Mouse (Mus musculus) ES-E14 (cell line): ENCODE measurements around the gene Acly. TPM values are rescaled to one million over a fixed set of nuclear protein-coding genes. Genes with fewer than 3 reads are reported as not detected.

Source experiments
- DNase-seq: peaks from one replicate; pipeline ENCODE4 v3.0.0-alpha.2; 2013; ENCODE audit warnings: low read depth, low spot score
- H3K27ac ChIP-seq: 2 replicates; pipeline ENCODE4 v1.5.1; 2012; ENCODE audit warnings: low read depth, mild to moderate bottlenecking, low read length, moderate library complexity, mixed read lengths; ENCODE audit not compliant: poor library complexity, insufficient read depth, severe bottlenecking
- H3K36me3 ChIP-seq: 2 replicates; pipeline ENCODE4 v1.6.1; 2012; ENCODE audit warnings: mild to moderate bottlenecking, low read length, moderate library complexity, mixed read lengths; ENCODE audit not compliant: control insufficient read depth, poor library complexity, insufficient read depth, severe bottlenecking
- H3K4me1 ChIP-seq, 2 experiments: fragments of 150-350 bp in 1 of 2; sonication (generic) in 1 of 2; 2 replicates each; pipeline ENCODE4 v1.6.1; 2012; ENCODE audit warnings: low read length in 2 of 2, mild to moderate bottlenecking in 1 of 2, mixed read lengths in 1 of 2; ENCODE audit not compliant: control insufficient read depth in 2 of 2, insufficient read depth in 2 of 2, poor library complexity in 1 of 2
- H3K4me3 ChIP-seq, 2 experiments: fragments of 150-350 bp in 1 of 2; sonication (generic) in 1 of 2; 2 replicates each; pipeline ENCODE4 v1.5.1; 2012; ENCODE audit warnings: low read length in 2 of 2, low read depth in 1 of 2, mild to moderate bottlenecking in 1 of 2, mixed read lengths in 1 of 2; ENCODE audit not compliant: insufficient read depth in 1 of 2, poor library complexity in 1 of 2, severe bottlenecking in 1 of 2
- H3K9ac ChIP-seq: 2 replicates; pipeline ENCODE4 v1.6.1; 2012; ENCODE audit warnings: low read depth, mild to moderate bottlenecking, low read length, mixed read lengths; ENCODE audit not compliant: poor library complexity, insufficient read depth, severe bottlenecking
- H3K9me3 ChIP-seq: fragments of 150-350 bp; sonication (generic); 2 replicates; pipeline ENCODE4 v1.6.1; 2012; ENCODE audit warnings: low read depth, mild to moderate bottlenecking, low read length; ENCODE audit not compliant: control insufficient read depth, insufficient read depth
- CHD2 ChIP-seq: IDR thresholded peaks from 2 replicates; pipeline ENCODE4 v1.6.1; 2014; ENCODE audit warnings: mild to moderate bottlenecking, low read depth, low read length, inconsistent platforms
- HCFC1 ChIP-seq: IDR thresholded peaks from 2 replicates; pipeline ENCODE4 v1.6.1; 2012; ENCODE audit warnings: low read length, inconsistent platforms, borderline replicate concordance; ENCODE audit not compliant: insufficient read depth
- MAFK ChIP-seq: IDR thresholded peaks from 2 replicates; pipeline ENCODE4 v1.6.1; 2014; ENCODE audit warnings: mild to moderate bottlenecking, low read depth, low read length, inconsistent platforms; ENCODE audit not compliant: insufficient read depth
- ZC3H11A ChIP-seq: IDR thresholded peaks from 2 replicates; pipeline ENCODE4 v1.6.1; 2012; ENCODE audit warnings: low read depth, mild to moderate bottlenecking, inconsistent platforms, low read length, borderline replicate concordance
- ZNF384 ChIP-seq: IDR thresholded peaks from 2 replicates; pipeline ENCODE4 v1.6.1; 2012; ENCODE audit warnings: low read depth, low read length, inconsistent platforms
- in situ Hi-C, 2 experiments: fragments of 600-800 bp; cut with MboI; formaldehyde crosslinking; loops; one replicate each; pipeline ENCODE4 v1.15.1; 2025; ENCODE audit warnings: low sequenced_read_pairs in 2 of 2, inconsistent platforms in 1 of 2; ENCODE audit not compliant: unreplicated experiment in 2 of 2
- total RNA-seq: library from RNA; depleted of rRNA; stranded (reverse); fragments of 300-350 nt; gene quantifications from 2 replicates; pipeline ENCODE4 v1.2.3, GENCODE M21; 2012

Acly gene
- total RNA-seq, 1 experiment: 209 TPM

GRCm38 (mm10) chr11:100471352-100472196 lies 56.2 kb downstream of the Acly start:
- peak overlapping the region; percentile 90 for H3K9ac ChIP-seq
- no peak for TF ChIP-seq CHD2
- H3K27ac ChIP-seq: no peak overlapping the region
- peaks cover 3% of the 10 kb centered on the region; the same call in 1 of the 2 replicates for H3K36me3 ChIP-seq
- DNase-seq: no peak
- peaks cover 0 to 2% of the 10 kb centered on the region in 2 experiments; a peak in 1 of 4 replicates for H3K4me1 ChIP-seq
- H3K9me3 ChIP-seq: no peaks in the 10 kb centered on the region
- H3K4me3 ChIP-seq: peak overlapping the region; percentile 90 to 98
- in situ Hi-C loops: no loop called here

- no peak for DNase-seq
- no peak overlapping the region for H3K9ac ChIP-seq
- in situ Hi-C loops: no loop called here
- no peaks in the 10 kb centered on the region for H3K9me3 ChIP-seq
- no peak overlapping the region for H3K4me3 ChIP-seq
- peaks cover 0 to under 1% of the 10 kb centered on the region in 2 experiments; a peak in 1 of 4 replicates for H3K4me1 ChIP-seq
- no peak overlapping the region for H3K27ac ChIP-seq
- H3K36me3 ChIP-seq: peaks cover 13% of the 10 kb centered on the region; the same call in 1 of the 2 replicates
- TF ChIP-seq CHD2 (no peak), ZC3H11A (no peak), MAFK (no peak), ZNF384 (no peak), HCFC1 (no peak)
Measured at GRCm38 (mm10) chr11:100465833-100466232, 62.0 kb downstream of the Acly start.

GRCm38 (mm10) chr11:100465229-100465792 lies 62.5 kb downstream of the Acly start:
- no peaks in the 10 kb centered on the region for H3K4me1 ChIP-seq
- H3K9ac ChIP-seq: no peak overlapping the region
- no peak overlapping the region for H3K27ac ChIP-seq
- H3K4me3 ChIP-seq: no peak overlapping the region
- in situ Hi-C loops: no loop called here
- DNase-seq: no peak
- no peaks in the 10 kb centered on the region for H3K9me3 ChIP-seq
- TF ChIP-seq MAFK (no peak), CHD2 (no peak), HCFC1 (no peak), ZNF384 (no peak), ZC3H11A (no peak)
- H3K36me3 ChIP-seq: peaks cover 13% of the 10 kb centered on the region; the same call in 1 of the 2 replicates

GRCm38 (mm10) chr11:100462699-100463098 lies 65.1 kb downstream of the Acly start:
- Histone ChIP-seq H3K9me3 (no peaks in the 10 kb centered on the region), H3K9ac (no peak overlapping the region), H3K4me3 (no peak overlapping the region), H3K36me3 (peaks cover 13% of the 10 kb centered on the region), H3K27ac (no peak overlapping the region; the same call in 1 of the 2 replicates), H3K4me1 (no peaks in the 10 kb centered on the region)
- TF ChIP-seq CHD2 (no peak), MAFK (no peak), ZC3H11A (no peak), HCFC1 (no peak), ZNF384 (no peak)
- no peak for DNase-seq
- in situ Hi-C loops: no loop called here
